Mouse (Mus musculus): ENCODE results near the gene Kif13a. TPM values are rescaled to one million over a fixed set of nuclear protein-coding genes. Genes with fewer than 3 reads are reported as not detected.

Gene Kif13a
- polyA plus RNA-seq, 1 experiment from 2014 or later, result 16.1 TPM

- Histone ChIP-seq H3K4me2 (no peak overlapping the region), H3K9ac (ENCODE audit: low read length) (no peak overlapping the region), H3K27me3 (ENCODE audit: control insufficient read depth, insufficient read depth, low read length) (no peaks in the 10 kb centered on the region), H3K27ac (ENCODE audit: low read depth, low read length) (no peak overlapping the region), H3K4me1 (ENCODE audit: control insufficient read depth, insufficient read depth, low read length) (no peaks in the 10 kb centered on the region; the same call in 1 of the 2 replicates), H3K4me3 (ENCODE audit: low read depth, low read length) (no peak overlapping the region), H3K36me3 (ENCODE audit: control insufficient read depth, insufficient read depth, low read length) (peaks cover 6% of the 10 kb centered on the region; the same call in 1 of the 2 replicates), H3K9me3 (ENCODE audit: control insufficient read depth, low read length) (no peaks in the 10 kb centered on the region)
- DNase-seq (ENCODE audit: low spot score, missing footprints), result no peak
- no peak for ATAC-seq (ENCODE audit: low FRiP score)
- WGBS, result 62% methylated on average over 8 of the region's 8 CpGs
These were observed 170.3 kb downstream of the Kif13a start for GRCm38 (mm10) chr13:46759281-46759809.

GRCm38 (mm10) chr13:46758627-46759026 is 171.0 kb downstream of the Kif13a start:
- 0 out of 2 replicates have a peak, but pooled peaks cover 3% of the 10 kb centered on the region for H3K36me3 ChIP-seq (ENCODE audit: control insufficient read depth, insufficient read depth, low read length)
- H3K9me3 ChIP-seq (ENCODE audit: control insufficient read depth, low read length), result no peaks in the 10 kb centered on the region
- H3K4me2 ChIP-seq, result no peak overlapping the region
- ATAC-seq (ENCODE audit: low FRiP score) (no peak), DNase-seq (ENCODE audit: low spot score, missing footprints) (no peak)
- no peak overlapping the region for H3K4me3 ChIP-seq (ENCODE audit: low read depth, low read length)
- no peaks in the 10 kb centered on the region; the same call in 1 of the 2 replicates for H3K4me1 ChIP-seq (ENCODE audit: control insufficient read depth, insufficient read depth, low read length)
- H3K27ac ChIP-seq (ENCODE audit: low read depth, low read length), result no peak overlapping the region
- no peak overlapping the region for H3K9ac ChIP-seq (ENCODE audit: low read length)
- WGBS, result 92% methylated on average over 13 of the region's 13 CpGs
- no peaks in the 10 kb centered on the region for H3K27me3 ChIP-seq (ENCODE audit: control insufficient read depth, insufficient read depth, low read length)

- 90% methylated on average over 7 of the region's 7 CpGs for WGBS
- ATAC-seq (ENCODE audit: low FRiP score), result no peak
- H3K27ac ChIP-seq (ENCODE audit: low read depth, low read length), result no peak overlapping the region
- H3K4me1 ChIP-seq (ENCODE audit: control insufficient read depth, insufficient read depth, low read length), result no peaks in the 10 kb centered on the region; the same call in 1 of the 2 replicates
- DNase-seq (ENCODE audit: low spot score, missing footprints), result no peak
- H3K9me3 ChIP-seq (ENCODE audit: control insufficient read depth, low read length), result no peaks in the 10 kb centered on the region
- H3K27me3 ChIP-seq (ENCODE audit: control insufficient read depth, insufficient read depth, low read length), result no peaks in the 10 kb centered on the region
- H3K9ac ChIP-seq (ENCODE audit: low read length), result no peak overlapping the region
- H3K4me3 ChIP-seq (ENCODE audit: low read depth, low read length), result no peak overlapping the region
- H3K4me2 ChIP-seq, result no peak overlapping the region
- H3K36me3 ChIP-seq (ENCODE audit: control insufficient read depth, insufficient read depth, low read length), result no peaks in the 10 kb centered on the region
These were observed 171.7 kb downstream of the Kif13a start for GRCm38 (mm10) chr13:46757946-46758345.

DNA sequence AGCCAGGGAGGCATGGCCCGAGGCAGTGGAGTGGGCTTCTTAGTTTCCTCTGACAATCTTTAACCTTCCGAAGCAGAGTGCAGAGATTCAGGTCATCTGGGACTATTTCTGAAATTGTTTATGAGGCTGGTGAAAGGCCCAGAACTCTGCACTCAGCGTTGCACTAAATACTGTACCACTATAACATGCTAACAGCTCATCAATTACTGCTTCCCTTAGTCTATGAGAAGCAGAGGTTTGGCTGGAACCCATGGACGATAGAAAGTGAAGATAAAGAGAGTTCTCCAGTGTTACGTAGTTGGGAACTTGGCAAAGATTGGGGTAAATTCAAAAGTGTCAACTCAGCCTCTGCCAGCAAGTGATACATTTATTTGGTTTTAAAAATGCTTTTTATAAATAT is 176.4 kb downstream of the Kif13a start:
- no peaks in the 10 kb centered on the region for H3K4me1 ChIP-seq (ENCODE audit: control insufficient read depth, insufficient read depth, low read length)
- H3K4me3 ChIP-seq (ENCODE audit: low read depth, low read length), result no peak overlapping the region
- no peak overlapping the region for H3K27ac ChIP-seq (ENCODE audit: low read depth, low read length)
- no peak overlapping the region for H3K4me2 ChIP-seq
- peaks cover 4% of the 10 kb centered on the region for H3K36me3 ChIP-seq (ENCODE audit: control insufficient read depth, insufficient read depth, low read length)
- H3K9me3 ChIP-seq (ENCODE audit: control insufficient read depth, low read length), result no peaks in the 10 kb centered on the region
- ATAC-seq (ENCODE audit: low FRiP score), result no peak
- WGBS, result 93% methylated on average over 5 of the region's 5 CpGs
- no peak overlapping the region for H3K9ac ChIP-seq (ENCODE audit: low read length)
- H3K27me3 ChIP-seq (ENCODE audit: control insufficient read depth, insufficient read depth, low read length), result no peaks in the 10 kb centered on the region
- no peak for DNase-seq (ENCODE audit: low spot score, missing footprints)

DNA sequence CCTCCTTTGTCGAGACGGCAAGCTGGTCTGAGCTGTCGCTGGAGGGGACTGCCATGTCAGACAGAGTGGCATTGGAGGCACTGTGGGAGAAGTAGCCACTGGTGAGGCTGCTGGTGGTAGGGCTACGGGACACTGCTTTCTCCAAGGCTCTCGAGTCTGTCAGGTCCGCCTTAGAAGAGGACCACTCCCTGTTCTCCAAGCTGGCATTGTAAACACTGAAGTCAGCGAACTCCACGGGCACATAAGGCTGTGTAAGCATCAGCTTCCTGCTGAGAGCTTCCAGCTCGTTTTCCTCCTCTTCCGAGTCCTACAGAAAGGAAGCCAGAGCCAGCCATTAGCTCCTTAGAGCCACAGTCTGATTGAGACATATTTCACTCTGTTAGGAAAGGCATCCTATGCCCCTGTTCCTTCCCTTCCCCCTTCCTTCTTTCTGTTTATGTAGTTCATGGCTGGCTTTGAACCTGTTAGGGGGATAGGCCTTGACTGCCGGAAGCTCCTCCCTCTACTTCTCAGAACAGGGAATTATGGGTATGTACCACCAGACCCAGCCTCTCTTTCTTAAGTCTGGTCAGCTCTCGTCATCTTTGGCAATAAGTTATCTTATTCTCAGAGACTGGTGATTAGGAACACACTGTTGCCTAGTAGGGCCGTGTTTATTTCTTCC is 177.0 kb downstream of the Kif13a start:
- Histone ChIP-seq H3K4me3 (ENCODE audit: low read depth, low read length) (no peak overlapping the region), H3K4me2 (no peak overlapping the region), H3K9ac (ENCODE audit: low read length) (no peak overlapping the region), H3K4me1 (ENCODE audit: control insufficient read depth, insufficient read depth, low read length) (no peaks in the 10 kb centered on the region), H3K27me3 (ENCODE audit: control insufficient read depth, insufficient read depth, low read length) (no peaks in the 10 kb centered on the region), H3K36me3 (ENCODE audit: control insufficient read depth, insufficient read depth, low read length) (peaks cover 4% of the 10 kb centered on the region), H3K9me3 (ENCODE audit: control insufficient read depth, low read length) (no peaks in the 10 kb centered on the region), H3K27ac (ENCODE audit: low read depth, low read length) (no peak overlapping the region)
- ATAC-seq (ENCODE audit: low FRiP score), result no peak
- WGBS, result 85% methylated on average over 13 of the region's 13 CpGs
- no peak for DNase-seq (ENCODE audit: low spot score, missing footprints)

GRCm38 (mm10) chr13:46748138-46748873 is 181.4 kb downstream of the Kif13a start:
- Histone ChIP-seq H3K36me3 (ENCODE audit: control insufficient read depth, insufficient read depth, low read length) (peaks cover 4% of the 10 kb centered on the region), H3K9me3 (ENCODE audit: control insufficient read depth, low read length) (no peaks in the 10 kb centered on the region), H3K4me3 (ENCODE audit: low read depth, low read length) (no peak overlapping the region), H3K4me2 (no peak overlapping the region), H3K27ac (ENCODE audit: low read depth, low read length) (no peak overlapping the region), H3K9ac (ENCODE audit: low read length) (no peak overlapping the region), H3K27me3 (ENCODE audit: control insufficient read depth, insufficient read depth, low read length) (no peaks in the 10 kb centered on the region), H3K4me1 (ENCODE audit: control insufficient read depth, insufficient read depth, low read length) (no peaks in the 10 kb centered on the region)
- no peak for DNase-seq (ENCODE audit: low spot score, missing footprints)
- no peak for ATAC-seq (ENCODE audit: low FRiP score)
- 89% methylated on average over 5 of the region's 5 CpGs for WGBS

GRCm38 (mm10) chr13:46743821-46744220 is 185.8 kb downstream of the Kif13a start:
- 85% methylated on average over 8 of the region's 8 CpGs for WGBS
- H3K9ac ChIP-seq (ENCODE audit: low read length), result no peak overlapping the region
- no peaks in the 10 kb centered on the region for H3K36me3 ChIP-seq (ENCODE audit: control insufficient read depth, insufficient read depth, low read length)
- no peaks in the 10 kb centered on the region for H3K27me3 ChIP-seq (ENCODE audit: control insufficient read depth, insufficient read depth, low read length)
- no peak overlapping the region for H3K27ac ChIP-seq (ENCODE audit: low read depth, low read length)
- H3K4me1 ChIP-seq (ENCODE audit: control insufficient read depth, insufficient read depth, low read length), result no peaks in the 10 kb centered on the region
- no peak overlapping the region for H3K4me2 ChIP-seq
- no peak for DNase-seq (ENCODE audit: low spot score, missing footprints)
- H3K9me3 ChIP-seq (ENCODE audit: control insufficient read depth, low read length), result no peaks in the 10 kb centered on the region
- H3K4me3 ChIP-seq (ENCODE audit: low read depth, low read length), result no peak overlapping the region
- no peak for ATAC-seq (ENCODE audit: low FRiP score)

DNA sequence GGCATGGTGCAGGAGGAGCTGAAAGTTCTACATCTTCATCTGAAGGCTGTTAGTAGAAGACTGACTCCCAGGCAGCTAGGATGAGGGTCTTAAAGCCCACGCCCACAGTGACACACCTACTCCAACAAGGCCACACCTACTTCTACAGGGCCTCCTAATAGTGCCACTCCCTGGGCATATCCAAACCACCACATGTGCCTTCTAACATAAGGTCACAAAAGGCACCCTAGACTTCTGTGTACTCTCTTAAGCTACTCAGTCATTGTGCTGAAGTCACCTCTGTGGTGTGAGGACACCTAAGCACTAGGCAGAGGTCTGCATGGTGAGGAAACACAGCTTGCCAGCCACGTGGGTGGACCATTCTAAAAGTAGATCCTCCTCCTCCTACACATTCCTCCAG is 187.3 kb downstream of the Kif13a start:
- Histone ChIP-seq H3K36me3 (ENCODE audit: control insufficient read depth, insufficient read depth, low read length) (no peaks in the 10 kb centered on the region), H3K4me2 (no peak overlapping the region), H3K4me1 (ENCODE audit: control insufficient read depth, insufficient read depth, low read length) (no peaks in the 10 kb centered on the region), H3K9ac (ENCODE audit: low read length) (no peak overlapping the region), H3K9me3 (ENCODE audit: control insufficient read depth, low read length) (no peaks in the 10 kb centered on the region), H3K27ac (ENCODE audit: low read depth, low read length) (no peak overlapping the region), H3K27me3 (ENCODE audit: control insufficient read depth, insufficient read depth, low read length) (no peaks in the 10 kb centered on the region), H3K4me3 (ENCODE audit: low read depth, low read length) (no peak overlapping the region)
- DNase-seq (ENCODE audit: low spot score, missing footprints) (no peak), ATAC-seq (ENCODE audit: low FRiP score) (no peak)
- WGBS, result 69% methylated on average over 2 of the region's 2 CpGs

DNA sequence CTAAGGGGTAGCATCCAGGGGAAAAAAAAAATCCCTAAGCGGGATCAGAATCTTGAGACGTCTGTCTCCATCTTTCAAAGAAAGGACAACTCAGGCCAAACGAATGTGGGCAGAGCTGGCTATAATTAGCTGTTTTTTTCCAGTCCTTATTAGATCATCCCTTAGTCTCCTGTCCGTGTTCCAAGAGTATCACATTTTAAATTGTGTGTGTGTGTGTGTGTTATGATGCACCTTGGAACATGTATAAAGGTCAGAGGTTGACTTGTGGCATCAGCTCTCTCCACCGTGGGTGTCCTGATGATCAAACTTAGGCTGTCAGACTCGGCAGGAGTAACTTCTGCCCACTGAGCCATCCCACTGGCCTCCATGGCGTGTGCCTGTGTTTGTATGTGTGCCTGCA is 190.2 kb downstream of the Kif13a start:
- no peak overlapping the region for H3K4me3 ChIP-seq (ENCODE audit: low read depth, low read length)
- H3K9ac ChIP-seq (ENCODE audit: low read length), result no peak overlapping the region
- no peak overlapping the region for H3K27ac ChIP-seq (ENCODE audit: low read depth, low read length)
- peaks cover 8% of the 10 kb centered on the region for H3K4me1 ChIP-seq (ENCODE audit: control insufficient read depth, insufficient read depth, low read length)
- no peak overlapping the region for H3K4me2 ChIP-seq
- H3K36me3 ChIP-seq (ENCODE audit: control insufficient read depth, insufficient read depth, low read length), result no peaks in the 10 kb centered on the region
- no peaks in the 10 kb centered on the region for H3K9me3 ChIP-seq (ENCODE audit: control insufficient read depth, low read length)
- DNase-seq (ENCODE audit: low spot score, missing footprints) (no peak), ATAC-seq (ENCODE audit: low FRiP score) (no peak)
- H3K27me3 ChIP-seq (ENCODE audit: control insufficient read depth, insufficient read depth, low read length), result no peaks in the 10 kb centered on the region
- 80% methylated on average over 7 of the region's 7 CpGs for whole genome bisulfite sequencing

All from midbrain, embryonic 11.5 days (tissue).